9 mouse cellular contexts compared by ENCODE assay signal in the genomic region with DNA sequence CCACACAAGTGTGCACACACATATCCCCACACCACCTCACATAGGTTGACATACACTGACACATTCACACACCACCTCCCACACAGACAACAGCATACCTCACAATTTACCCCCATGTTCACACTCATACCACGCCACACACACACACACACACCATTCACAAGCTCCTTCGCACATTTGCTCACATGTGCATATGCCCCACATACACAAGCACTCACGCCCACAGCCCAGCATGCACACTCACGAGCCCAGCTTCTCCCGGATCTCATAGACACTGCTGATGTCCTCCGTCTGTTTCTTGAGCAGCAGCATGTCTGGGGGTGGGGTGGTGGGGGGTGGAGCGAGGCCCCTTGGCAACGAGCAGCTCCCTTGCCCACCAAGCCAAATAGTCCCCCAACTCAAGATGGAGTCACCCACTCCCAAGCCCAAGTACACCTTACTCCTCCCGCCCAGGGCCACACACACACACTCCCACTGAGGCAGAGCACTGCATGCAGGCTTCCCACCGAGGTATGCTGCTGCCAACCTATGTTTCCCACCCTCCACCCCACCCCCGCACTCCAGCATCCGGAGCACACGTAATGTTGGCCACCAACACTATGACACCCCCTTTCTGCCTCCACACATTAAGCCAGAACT. TPM values are rescaled to one million over a fixed set of nuclear protein-coding genes. Genes with fewer than 3 reads are reported as not detected.
DNase-seq lines count a peak whose midpoint lies in the region; ATAC-seq and TF ChIP-seq lines count a peak whose summit lies in the region.
"Had no signal": no experiment of that assay in that cellular context is flagged by ENCODE, and none has a peak within 500 bp of the region (broad histone marks: within the 10 kb centered on the region; RNA-seq: fewer than 3 reads in every experiment).

No protein-coding gene starts in this region.

- peak overlapping the region; percentile 77 for H3K4me2 ChIP-seq in heart, embryonic 14.5 days (ENCODE audit: low read length)
- H3K4me2 ChIP-seq in forebrain, embryonic 16.5 days (ENCODE audit: low read length): peak overlapping the region; percentile 67
- H3K4me2 ChIP-seq in midbrain, embryonic 11.5 days: peak overlapping the region; percentile 62

- no peak for TF ChIP-seq EP300 in ES-Bruce4 (IDR thresholded peaks at IDR 0.05; ENCODE audit: insufficient read depth, low read depth, low read length)

- H3K27me3 ChIP-seq in heart, embryonic 14.5 days (ENCODE audit: control insufficient read depth, insufficient read depth, low read length): no peaks in the 10 kb centered on the region
- no peaks in the 10 kb centered on the region for H3K27me3 ChIP-seq in ES-Bruce4 (ENCODE audit: control insufficient read depth, insufficient read depth, low read length, poor library complexity, severe bottlenecking)
- no peaks in the 10 kb centered on the region; the same call in 1 of the 2 replicates for H3K27me3 ChIP-seq in forebrain, embryonic 16.5 days (replicated peaks; ENCODE audit: control insufficient read depth, insufficient read depth, low read length)
- no peaks in the 10 kb centered on the region for H3K27me3 ChIP-seq in midbrain, embryonic 11.5 days (ENCODE audit: control insufficient read depth, insufficient read depth, low read length)

- H3K9me3 ChIP-seq in heart, embryonic 14.5 days (ENCODE audit: control insufficient read depth, low read length): no peaks in the 10 kb centered on the region
- no peaks in the 10 kb centered on the region for H3K9me3 ChIP-seq in ES-Bruce4 (replicated peaks; ENCODE audit: control insufficient read depth, insufficient read depth, low read length, poor library complexity, severe bottlenecking)
- H3K9me3 ChIP-seq in forebrain, embryonic 16.5 days (ENCODE audit: control insufficient read depth, low read length): no peaks in the 10 kb centered on the region
- H3K9me3 ChIP-seq in midbrain, embryonic 11.5 days (ENCODE audit: control insufficient read depth, low read length): no peaks in the 10 kb centered on the region
- H3K9me3 ChIP-seq: liver, embryonic 15.5 days had no signal

- no peak overlapping the region; the same call in 1 of the 2 replicates for H3K9ac ChIP-seq in heart, embryonic 14.5 days (ENCODE audit: low read length)
- H3K9ac ChIP-seq in ES-Bruce4 (ENCODE audit: low read depth, poor library complexity, severe bottlenecking): no peak overlapping the region
- peak overlapping the region; percentile 77 for H3K9ac ChIP-seq in forebrain, embryonic 16.5 days (replicated peaks; ENCODE audit: low read depth, low read length)
- peak overlapping the region; percentile 59; the same call in 1 of the 2 replicates for H3K9ac ChIP-seq in midbrain, embryonic 11.5 days (ENCODE audit: low read length)
- H3K9ac ChIP-seq: liver, embryonic 15.5 days had no signal

- TF ChIP-seq CTCF in ES-Bruce4 (IDR thresholded peaks at IDR 0.05; ENCODE audit: low read depth, low read length): no peak

- DNase-seq in heart, adult 9 months (ENCODE audit: low spot score in 2 of 2): no peak
- no peak for DNase-seq in midbrain, embryonic 11.5 days (ENCODE audit: low spot score, missing footprints)
- no peak for DNase-seq in urinary bladder, adult 2 months (ENCODE audit: low spot score)
- no peak for DNase-seq in gastrocnemius, postnatal 10 days
- DNase-seq in testis, postnatal 14 days (ENCODE audit: low spot score): no peak

- H3K27ac ChIP-seq in heart, embryonic 14.5 days (replicated peaks in 1 of 2; ENCODE audit: control insufficient read depth in 1 of 2, insufficient read depth in 1 of 2, low read depth in 2 of 2, low read length in 2 of 2): no peak overlapping the region
- no peak overlapping the region for H3K27ac ChIP-seq in ES-Bruce4 (ENCODE audit: insufficient read depth, low read length)
- no peak overlapping the region; the same call in 1 of the 2 replicates for H3K27ac ChIP-seq in forebrain, embryonic 16.5 days (ENCODE audit: low read length)
- H3K27ac ChIP-seq in midbrain, embryonic 11.5 days (ENCODE audit: low read depth, low read length): no peak overlapping the region
- H3K27ac ChIP-seq: liver, embryonic 15.5 days had no signal

- 64% methylated on average over 13 of the region's 13 CpGs for WGBS in heart, embryonic 14.5 days
- 54% methylated on average over 13 of the region's 13 CpGs for WGBS in forebrain, embryonic 16.5 days
- WGBS in midbrain, embryonic 11.5 days: 65% methylated on average over 13 of the region's 13 CpGs

- H3K36me3 ChIP-seq in heart, embryonic 14.5 days (ENCODE audit: control insufficient read depth, insufficient read depth, low read length): no peaks in the 10 kb centered on the region
- H3K36me3 ChIP-seq in ES-Bruce4 (ENCODE audit: control insufficient read depth, insufficient read depth, low read length, poor library complexity, severe bottlenecking): no peaks in the 10 kb centered on the region
- no peaks in the 10 kb centered on the region for H3K36me3 ChIP-seq in forebrain, embryonic 16.5 days (ENCODE audit: control insufficient read depth, insufficient read depth)
- no peaks in the 10 kb centered on the region for H3K36me3 ChIP-seq in midbrain, embryonic 11.5 days (ENCODE audit: control insufficient read depth, insufficient read depth, low read length)
- H3K36me3 ChIP-seq: liver, embryonic 15.5 days had no signal

- no peak for TF ChIP-seq POLR2A in ES-Bruce4 (IDR thresholded peaks at IDR 0.05; ENCODE audit: insufficient read depth, low read length)

- ATAC-seq in heart, embryonic 14.5 days (ENCODE audit: insufficient number of reproducible peaks, insufficient read depth, low FRiP score, low read depth): peak; percentile 16; the same call in 1 of the 2 replicates
- peak; percentile 37 for ATAC-seq in forebrain, embryonic 16.5 days
- ATAC-seq in midbrain, embryonic 11.5 days (ENCODE audit: low FRiP score): peak; percentile 45

- H3K4me3 ChIP-seq in heart, embryonic 14.5 days (ENCODE audit: control insufficient read depth in 1 of 2, insufficient read depth in 1 of 2, low read depth in 1 of 2, low read length in 2 of 2): peak overlapping the region; percentile 42 to 47
- peak overlapping the region; percentile 70; the same call in 1 of the 2 replicates for H3K4me3 ChIP-seq in ES-Bruce4 (ENCODE audit: low read depth, low read length)
- H3K4me3 ChIP-seq in forebrain, embryonic 16.5 days (replicated peaks; ENCODE audit: low read length): peak overlapping the region; percentile 56
- H3K4me3 ChIP-seq in midbrain, embryonic 11.5 days (ENCODE audit: low read depth, low read length): peak overlapping the region; percentile 45

- no peaks in the 10 kb centered on the region; a peak in 1 of 4 replicates for H3K4me1 ChIP-seq in heart, embryonic 14.5 days (ENCODE audit: control insufficient read depth in 2 of 2, insufficient read depth in 2 of 2, low read length in 2 of 2)
- no peaks in the 10 kb centered on the region for H3K4me1 ChIP-seq in ES-Bruce4 (ENCODE audit: control insufficient read depth, insufficient read depth, low read length)
- H3K4me1 ChIP-seq in forebrain, embryonic 16.5 days (replicated peaks; ENCODE audit: control insufficient read depth, insufficient read depth, low read length): peaks cover 10% of the 10 kb centered on the region
- peaks cover 3% of the 10 kb centered on the region; the same call in 1 of the 2 replicates for H3K4me1 ChIP-seq in midbrain, embryonic 11.5 days (ENCODE audit: control insufficient read depth, insufficient read depth, low read length)
- H3K4me1 ChIP-seq: liver, embryonic 15.5 days had no signal

RNA-seq across cellular contexts. Expression of a gene that starts 0.9 kb away (rescaled TPM):
- 11.6 and 12.9 TPM in 2 replicates for polyA plus RNA-seq in heart, embryonic 14.5 days (2014; fragmentation: Nextera tagmentation; extraction: Ambion mirVana)
- 3.9 and 5.1 TPM in 2 replicates for polyA plus RNA-seq in ES-Bruce4 (2011; ENCODE audit: insufficient read depth, insufficient read length, low read depth, missing spikeins)
- polyA plus RNA-seq in forebrain, embryonic 16.5 days (2015; fragmentation: Nextera tagmentation; extraction: Ambion mirVana): 105 and 143 TPM in 2 replicates
- polyA plus RNA-seq in midbrain, embryonic 11.5 days (2014; fragmentation: Nextera tagmentation; extraction: Ambion mirVana): 13.0 and 14.5 TPM in 2 replicates
- 159 and 178 TPM in 2 replicates for polyA plus RNA-seq in urinary bladder, adult 2 months (2012; rRNA removed)
- 10 to 100 TPM; 13.1 to 15.1 TPM for total RNA-seq in gastrocnemius, postnatal 10 days (2021)

RNA-seq across cellular contexts. Expression of a gene that starts 13.9 kb away (rescaled TPM):
- 11.8 and 11.9 TPM in 2 replicates for polyA plus RNA-seq in heart, embryonic 14.5 days (2014; fragmentation: Nextera tagmentation; extraction: Ambion mirVana)
- polyA plus RNA-seq in ES-Bruce4 (2011; ENCODE audit: insufficient read depth, insufficient read length, low read depth, missing spikeins): 74.8 and 76.8 TPM in 2 replicates
- polyA plus RNA-seq in forebrain, embryonic 16.5 days (2015; fragmentation: Nextera tagmentation; extraction: Ambion mirVana): 6.4 and 7.5 TPM in 2 replicates
- 6.0 and 6.6 TPM in 2 replicates for polyA plus RNA-seq in midbrain, embryonic 11.5 days (2014; fragmentation: Nextera tagmentation; extraction: Ambion mirVana)
- polyA plus RNA-seq in urinary bladder, adult 2 months (2012; rRNA removed): 78.1 and 87.3 TPM in 2 replicates
- 10 to 100 TPM; 48.5 to 50.7 TPM for total RNA-seq in gastrocnemius, postnatal 10 days (2021)

RNA-seq across cellular contexts. Expression of a gene that starts 19.8 kb away (rescaled TPM):
- polyA plus RNA-seq in heart, embryonic 14.5 days (2014; fragmentation: Nextera tagmentation; extraction: Ambion mirVana): 0.70 and 0.80 TPM in 2 replicates
- polyA plus RNA-seq in ES-Bruce4 (2011; ENCODE audit: insufficient read depth, insufficient read length, low read depth, missing spikeins): 214 and 216 TPM in 2 replicates
- 0.26 and 0.37 TPM in 2 replicates for polyA plus RNA-seq in forebrain, embryonic 16.5 days (2015; fragmentation: Nextera tagmentation; extraction: Ambion mirVana)
- 1.7 and 2.1 TPM in 2 replicates for polyA plus RNA-seq in midbrain, embryonic 11.5 days (2014; fragmentation: Nextera tagmentation; extraction: Ambion mirVana)
- polyA plus RNA-seq in urinary bladder, adult 2 months (2012; rRNA removed): 2.6 and 2.7 TPM in 2 replicates
- under 1 TPM; 0.09 to 0.11 TPM for total RNA-seq in gastrocnemius, postnatal 10 days (2021)

RNA-seq across cellular contexts. Expression of a gene that starts 56.9 kb away (rescaled TPM):
- polyA plus RNA-seq in heart, embryonic 14.5 days (2014; fragmentation: Nextera tagmentation; extraction: Ambion mirVana): 164 and 174 TPM in 2 replicates
- 120 and 123 TPM in 2 replicates for polyA plus RNA-seq in ES-Bruce4 (2011; ENCODE audit: insufficient read depth, insufficient read length, low read depth, missing spikeins)
- polyA plus RNA-seq in forebrain, embryonic 16.5 days (2015; fragmentation: Nextera tagmentation; extraction: Ambion mirVana): 109 and 111 TPM in 2 replicates
- polyA plus RNA-seq in midbrain, embryonic 11.5 days (2014; fragmentation: Nextera tagmentation; extraction: Ambion mirVana): 144 and 154 TPM in 2 replicates
- polyA plus RNA-seq in urinary bladder, adult 2 months (2012; rRNA removed): 175 and 177 TPM in 2 replicates
- total RNA-seq in gastrocnemius, postnatal 10 days (2021): 10 to 100 TPM; 75.2 to 80.4 TPM

RNA-seq across cellular contexts. Expression of a gene that starts 57.3 kb away (rescaled TPM):
- polyA plus RNA-seq in heart, embryonic 14.5 days (2014; fragmentation: Nextera tagmentation; extraction: Ambion mirVana): 10.9 and 12.2 TPM in 2 replicates
- 8.0 and 10.3 TPM in 2 replicates for polyA plus RNA-seq in ES-Bruce4 (2011; ENCODE audit: insufficient read depth, insufficient read length, low read depth, missing spikeins)
- 11.3 and 12.3 TPM in 2 replicates for polyA plus RNA-seq in forebrain, embryonic 16.5 days (2015; fragmentation: Nextera tagmentation; extraction: Ambion mirVana)
- 6.7 and 7.1 TPM in 2 replicates for polyA plus RNA-seq in midbrain, embryonic 11.5 days (2014; fragmentation: Nextera tagmentation; extraction: Ambion mirVana)
- polyA plus RNA-seq in urinary bladder, adult 2 months (2012; rRNA removed): 20.2 and 27.2 TPM in 2 replicates
- total RNA-seq in gastrocnemius, postnatal 10 days (2021): 10 to 100 TPM; 21.8 to 24.7 TPM

Comparison
In these comparisons a context has a peak if more than half of its experiments do, and no peak if none do; other contexts are left out.
1. H3K9ac ChIP-seq: peak in forebrain, embryonic 16.5 days (single experiment) and midbrain, embryonic 11.5 days (single experiment); none in heart, embryonic 14.5 days (single experiment) and ES-Bruce4 (single experiment).
2. RNA of a gene that starts 19.8 kb away (polyA plus RNA-seq): 214 to 216 TPM in ES-Bruce4; 2.6 to 2.7 TPM in urinary bladder, adult 2 months, 1.7 to 2.1 TPM in midbrain, embryonic 11.5 days, 0.70 to 0.80 TPM in heart, embryonic 14.5 days and 0.26 to 0.37 TPM in forebrain, embryonic 16.5 days; every median in the first group is over 10 times any median in the second.
3. Peak in every context shown above with its lines, with median percentiles within 50 percentile points of each other: ATAC-seq, H3K4me2 ChIP-seq and H3K4me3 ChIP-seq.